Comparison of ENCODE assay signal across 8 mouse cellular contexts in genomic region chr17:27001151-27001550, GRCm38 (mm10). TPM values are rescaled to one million over a fixed set of nuclear protein-coding genes. Genes with fewer than 3 reads are reported as not detected.
DNase-seq lines count a peak whose midpoint lies in the region; ATAC-seq lines count a peak whose summit lies in the region.

No protein-coding gene starts in this region.

- peak; percentile 55 for DNase-seq in adrenal gland, postnatal 10 days
- DNase-seq in adrenal gland, postnatal 25 days: no peak
- DNase-seq in retina, postnatal 1 day: peak; percentile 18
- DNase-seq in retina, embryonic 14.5 days (ENCODE audit: low spot score): no peak
- no peak for DNase-seq in cerebellum, postnatal 36 days
- no peak for DNase-seq in ovary, postnatal 14 days (ENCODE audit: low spot score)
- DNase-seq in cerebellum, adult 9-11 months: no peak

- peak; percentile 67 for ATAC-seq in megakaryocyte progenitor cell, adult 5-6 weeks (replicated peaks; ENCODE audit: poor library complexity)

RNA-seq across cellular contexts. Expression of gene Bak1, which starts 27.7 kb away (rescaled TPM):
- 10 to 100 TPM; 35.4 to 42.4 TPM for total RNA-seq in adrenal gland, postnatal 10 days (2021)
- total RNA-seq in adrenal gland, postnatal 25 days (2021): 35.7 and 43.8 TPM in 2 replicates
- 130 and 135 TPM in 2 replicates for total RNA-seq in megakaryocyte progenitor cell, adult 5-6 weeks (2015)
- 63.3 and 68.7 TPM in 2 replicates for total RNA-seq in megakaryocyte progenitor cell, adult 5-6 weeks (2017)

RNA-seq across cellular contexts. Expression of gene Zbtb9, which starts 28.2 kb away (rescaled TPM):
- total RNA-seq in adrenal gland, postnatal 10 days (2021): 1 to 10 TPM; 5.2 to 7.4 TPM
- total RNA-seq in adrenal gland, postnatal 25 days (2021): 5.1 and 8.0 TPM in 2 replicates
- total RNA-seq in megakaryocyte progenitor cell, adult 5-6 weeks (2015): 2.9 and 5.3 TPM in 2 replicates
- total RNA-seq in megakaryocyte progenitor cell, adult 5-6 weeks (2017): 16.3 and 22.1 TPM in 2 replicates

RNA-seq across cellular contexts. Expression of gene Itpr3, which starts 56.0 kb away (rescaled TPM):
- 1 to 10 TPM; 8.7 to 9.7 TPM for total RNA-seq in adrenal gland, postnatal 10 days (2021)
- total RNA-seq in adrenal gland, postnatal 25 days (2021): 6.1 and 7.4 TPM in 2 replicates
- 3.4 and 3.6 TPM in 2 replicates for total RNA-seq in megakaryocyte progenitor cell, adult 5-6 weeks (2015)
- total RNA-seq in megakaryocyte progenitor cell, adult 5-6 weeks (2017): 5.3 and 6.2 TPM in 2 replicates

Comparison
In these comparisons a context has a peak if more than half of its experiments do, and no peak if none do; other contexts are left out.
1. DNase-seq: peak in adrenal gland, postnatal 10 days (single experiment) and retina, postnatal 1 day (single experiment); none in adrenal gland, postnatal 25 days (single experiment), retina, embryonic 14.5 days (single experiment), cerebellum, postnatal 36 days (0 of 2), ovary, postnatal 14 days (single experiment) and cerebellum, adult 9-11 months (single experiment).